Mouse (Mus musculus) lung, adult 2 months (tissue): Measurements from ENCODE around the gene Def8.

ENCODE experiments used
- CTCF ChIP-seq: fragments of 200-500 bp; IDR thresholded peaks from 2 replicates; pipeline ENCODE4 v1.5.1; 2011; ENCODE audit warnings: mild to moderate bottlenecking, low read length, control low read depth; ENCODE audit not compliant: insufficient read depth
- POLR2A ChIP-seq: fragments of 200-500 bp; IDR thresholded peaks from 2 replicates; pipeline ENCODE4 v1.6.1; 2011; ENCODE audit warnings: low read depth, mild to moderate bottlenecking, control low read depth, low read length, borderline replicate concordance; ENCODE audit errors: extremely low read depth

DNA sequence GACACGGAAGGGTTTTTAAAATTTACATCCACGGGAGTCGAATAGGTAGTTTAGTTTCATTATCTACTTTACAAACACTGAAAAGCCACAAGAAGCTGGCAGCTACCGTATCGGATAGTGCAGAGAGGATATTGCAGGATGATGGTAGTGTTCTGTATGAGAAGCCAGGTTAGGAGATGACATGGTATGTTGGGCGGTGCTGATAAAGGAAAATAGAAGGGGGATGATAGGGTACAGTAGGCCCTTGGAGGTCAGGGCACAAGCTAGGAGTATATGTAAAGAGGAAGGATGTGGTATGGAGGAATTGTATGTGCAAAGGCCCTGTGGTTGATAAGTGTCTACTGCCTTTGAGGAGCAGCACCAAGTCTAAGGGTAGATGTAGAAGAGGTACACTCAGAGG, 31.2 kb downstream of the Def8 start:
- TF ChIP-seq CTCF (no peak), POLR2A (no peak)
